Mouse (Mus musculus) lung, postnatal 14 days (tissue): ENCODE data around the gene Lysmd4.
"Not testable (repeated sequence)": the region's sequence is repeated elsewhere in the genome, so short reads cannot be mapped to it uniquely, and the experiment has no call there.

ENCODE experiments used
- DNase-seq: peaks from one replicate; pipeline ENCODE4 v3.0.0; 2021

Lysmd4 gene

GRCm38 (mm10) chr7:67232504-67232903, 10.2 kb downstream of the Lysmd4 start:
- no peak for DNase-seq

GRCm38 (mm10) chr7:67234797-67235196, 12.5 kb downstream of the Lysmd4 start:
- no peak for DNase-seq

GRCm38 (mm10) chr7:67236351-67236750, 14.0 kb downstream of the Lysmd4 start:
- no peak for DNase-seq

- DNase-seq = no peak
Measured at GRCm38 (mm10) chr7:67237752-67238151, 15.4 kb downstream of the Lysmd4 start.

- peak; percentile 25 for DNase-seq
Measured at GRCm38 (mm10) chr7:67241969-67242368, 19.6 kb downstream of the Lysmd4 start.

- DNase-seq = no peak
Measured at GRCm38 (mm10) chr7:67243121-67243893, 21.0 kb downstream of the Lysmd4 start.

GRCm38 (mm10) chr7:67243894-67244282, 21.5 kb downstream of the Lysmd4 start:
- DNase-seq = no peak

- no peak for DNase-seq
Measured at GRCm38 (mm10) chr7:67245255-67245654, 22.9 kb downstream of the Lysmd4 start.

- no peak for DNase-seq
Measured at GRCm38 (mm10) chr7:67246067-67246466, 23.7 kb downstream of the Lysmd4 start.

- peak; percentile 86 for DNase-seq
Measured at GRCm38 (mm10) chr7:67259828-67260563, 37.7 kb downstream of the Lysmd4 start.

GRCm38 (mm10) chr7:67270447-67270846, 48.1 kb downstream of the Lysmd4 start:
- not testable (repeated sequence) for DNase-seq

- DNase-seq = no peak
Measured at GRCm38 (mm10) chr7:67283581-67283980, 61.2 kb downstream of the Lysmd4 start.

- no peak for DNase-seq
Measured at GRCm38 (mm10) chr7:67287456-67287855, 65.1 kb downstream of the Lysmd4 start.

- DNase-seq = no peak
Measured at GRCm38 (mm10) chr7:67291356-67291755, 69.0 kb downstream of the Lysmd4 start.

- no peak for DNase-seq
Measured at GRCm38 (mm10) chr7:67296419-67296818, 74.1 kb downstream of the Lysmd4 start.

- no peak for DNase-seq
Measured at GRCm38 (mm10) chr7:67304937-67305336, 82.6 kb downstream of the Lysmd4 start.

- DNase-seq = no peak
Measured at GRCm38 (mm10) chr7:67307078-67307477, 84.7 kb downstream of the Lysmd4 start.

- no peak for DNase-seq
Measured at GRCm38 (mm10) chr7:67308102-67308501, 85.8 kb downstream of the Lysmd4 start.

- DNase-seq = no peak
Measured at GRCm38 (mm10) chr7:67310151-67310550, 87.8 kb downstream of the Lysmd4 start.

GRCm38 (mm10) chr7:67313200-67313599, 90.9 kb downstream of the Lysmd4 start:
- no peak for DNase-seq

GRCm38 (mm10) chr7:67318697-67319096, 96.4 kb downstream of the Lysmd4 start:
- DNase-seq = no peak

GRCm38 (mm10) chr7:67320359-67320758, 98.0 kb downstream of the Lysmd4 start:
- no peak for DNase-seq

- DNase-seq = no peak
Measured at GRCm38 (mm10) chr7:67342067-67342625, 119.8 kb downstream of the Lysmd4 start.

- no peak for DNase-seq
Measured at GRCm38 (mm10) chr7:67344443-67344842, 122.1 kb downstream of the Lysmd4 start.
